Mouse (Mus musculus) heart, postnatal 14 days (tissue): Measurements from ENCODE around the gene Oat. TPM values are rescaled to one million over a fixed set of nuclear protein-coding genes. Genes with fewer than 3 reads are reported as not detected.
A peak's percentile ranks its signal among the peaks of the same experiment; 100 is the strongest.

Experiments
- DNase-seq, 2 experiments: peaks; one replicate each; pipeline ENCODE4 v3.0.0; 2021 to 2022
- intact Hi-C: fragments of 180-260 bp; cut with DNase I; formaldehyde crosslinking; loops from one replicate; pipeline ENCODE4 v1.15.1; 2025
- total RNA-seq, 2 experiments: library from RNA; stranded (reverse); gene quantifications; 2 replicates each; pipeline ENCODE4 v1.2.3; 2021

Oat gene
- total RNA-seq, 2 experiments from 2014 or later, result 120 to 122 TPM

DNA sequence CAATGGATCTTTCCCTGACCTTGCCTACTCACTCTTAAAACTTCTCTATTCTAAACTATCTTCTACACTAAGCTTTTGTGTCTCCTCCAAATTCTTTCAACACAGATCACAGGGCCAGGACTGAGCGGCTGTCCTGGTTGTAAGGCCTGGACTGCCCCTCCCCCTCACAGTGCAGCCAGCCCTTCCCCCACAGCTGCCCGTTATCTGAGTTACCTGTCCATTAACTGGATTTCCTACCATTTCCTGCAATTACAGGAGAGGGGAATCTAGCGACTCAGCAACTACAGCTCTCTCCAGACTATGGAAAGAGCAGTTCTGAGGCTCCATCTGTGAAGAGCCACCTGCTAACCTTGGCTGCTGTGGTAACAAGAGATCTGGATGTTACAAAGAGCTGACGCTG lies 20.3 kb downstream of the Oat start:
- DNase-seq, result no peak
- intact Hi-C loops, result loop anchor here (10.0 kb wide), 1 partner anchor 1011 kb away; the partner anchor contains the start of genes Hmx2 and Hmx3

DNA sequence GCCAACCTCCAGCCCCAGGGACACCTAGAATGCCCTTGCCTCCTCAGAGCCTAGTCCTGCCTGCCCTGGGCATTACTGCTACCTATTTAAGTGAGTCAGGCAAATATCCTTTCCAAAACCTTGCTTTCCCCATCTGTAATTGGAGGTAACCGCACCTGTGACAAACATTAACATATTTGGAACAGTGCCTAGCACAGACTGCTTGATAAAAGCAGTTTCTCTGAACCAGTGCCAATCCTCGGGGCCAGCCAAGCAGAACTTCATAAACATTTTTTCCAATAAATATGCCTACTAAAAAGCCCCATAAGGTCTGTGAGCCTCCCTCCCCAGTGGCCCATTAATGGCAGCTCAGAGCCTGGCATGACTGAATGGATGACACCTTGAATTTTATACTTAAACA lies 22.1 kb downstream of the Oat start:
- intact Hi-C loops, result loop anchor here (10.0 kb wide), 1 partner anchor 1009 kb away; the partner anchor contains the start of genes Hmx2 and Hmx3
- no peak for DNase-seq

DNA sequence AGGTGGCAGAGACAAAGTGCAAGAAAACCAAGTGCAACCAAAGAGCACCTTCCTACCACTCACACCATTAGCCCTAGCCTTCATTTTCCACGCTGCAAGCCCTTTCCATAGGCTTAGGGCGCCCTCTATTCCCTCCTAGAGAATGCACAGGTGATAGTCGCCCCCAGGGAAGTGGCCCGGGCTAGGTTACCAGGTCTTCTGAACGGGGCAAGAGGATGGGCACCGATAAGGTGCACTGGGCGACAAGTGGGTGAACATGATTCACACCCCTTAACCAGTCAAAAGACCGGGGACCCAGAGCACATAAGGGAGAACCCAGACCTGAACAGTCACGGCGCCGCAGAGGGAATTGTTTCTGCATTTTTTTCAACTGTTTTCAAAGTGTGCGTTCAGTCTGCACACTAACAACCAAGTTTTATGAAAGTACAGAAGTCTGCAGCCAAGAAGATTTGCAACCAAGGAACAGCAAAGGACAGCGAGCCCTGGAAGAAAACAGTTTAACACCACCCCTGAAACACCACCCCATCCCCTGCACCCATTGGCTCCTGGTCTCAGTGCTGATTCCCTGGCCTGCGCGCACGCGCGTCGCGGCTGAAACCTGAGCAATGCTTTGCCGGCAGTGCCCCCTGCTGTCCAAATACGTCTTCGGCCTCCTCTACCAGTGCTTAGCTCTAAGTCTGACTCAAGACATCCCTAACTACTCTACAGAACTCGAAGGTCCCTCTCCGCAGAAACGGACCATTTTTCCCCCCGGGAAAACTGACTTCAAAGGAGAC lies 24.7 kb downstream of the Oat start:
- intact Hi-C loops, result loop anchor here (1.0 to 10.0 kb wide), 5 partner anchors 77 to 1007 kb away; partner anchors contain the start of genes Chst15, Hmx2 and Hmx3
- DNase-seq, result peak; percentile 97

DNA sequence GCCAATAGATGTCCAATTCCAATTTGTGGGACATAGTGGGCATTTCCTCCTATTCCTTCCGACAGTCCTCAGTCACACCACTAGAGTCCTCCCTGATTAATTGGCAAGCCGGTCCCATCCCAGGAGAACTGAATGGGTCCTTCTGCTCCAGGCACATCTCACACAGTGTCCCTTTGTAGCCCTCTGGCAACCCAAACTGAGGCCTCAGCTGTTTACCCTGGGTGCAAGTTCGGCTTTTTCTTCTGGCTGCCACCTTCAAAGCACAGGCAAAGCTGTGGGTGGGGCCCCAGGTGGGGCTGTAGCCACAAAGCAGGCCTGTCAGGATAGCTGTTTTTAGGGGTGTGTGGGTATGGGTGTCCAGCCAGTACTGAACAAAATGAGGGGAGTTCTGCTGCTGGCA lies 29.1 kb downstream of the Oat start:
- intact Hi-C loops, result no loop called here
- DNase-seq, result no peak

DNA sequence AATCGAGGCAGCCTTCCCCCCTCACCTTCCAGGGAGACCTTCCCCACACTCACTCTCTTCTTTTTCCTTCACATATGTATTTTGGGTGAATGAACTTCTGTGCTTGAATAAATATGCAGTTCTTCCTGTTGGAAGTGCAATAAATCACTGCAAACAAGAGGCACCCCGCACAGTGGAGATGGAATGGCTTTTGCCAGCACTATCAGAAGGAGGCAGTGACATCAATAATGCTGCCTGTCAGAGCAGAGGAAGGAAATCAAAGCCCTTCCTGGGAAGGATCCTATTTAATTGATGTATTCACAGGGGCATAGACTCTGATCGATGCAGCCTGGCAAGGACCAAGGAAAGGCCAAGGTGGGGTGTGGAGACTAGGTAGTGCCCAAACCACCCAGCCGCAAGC lies 33.8 kb downstream of the Oat start:
- intact Hi-C loops, result no loop called here
- DNase-seq, result no peak

DNA sequence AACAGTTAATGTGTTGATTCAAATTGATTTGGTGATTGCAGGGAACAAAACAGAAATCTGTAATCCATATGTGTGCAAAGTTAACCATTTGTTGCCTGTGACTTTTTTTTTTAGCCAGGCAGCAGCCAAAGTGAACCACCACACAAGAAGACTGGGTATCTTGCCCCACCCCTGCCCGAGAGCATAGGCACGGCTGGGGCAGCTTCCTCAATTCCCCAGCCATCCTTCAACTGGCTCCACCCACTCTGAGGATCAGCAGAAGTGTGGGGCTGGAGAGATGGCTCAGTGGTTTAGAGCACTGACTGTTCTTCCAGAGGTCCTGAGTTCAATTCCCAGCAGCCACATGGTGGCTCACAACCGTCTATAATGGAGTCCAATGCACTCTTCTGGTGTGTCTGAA lies 34.6 kb downstream of the Oat start:
- no peak for DNase-seq
- intact Hi-C loops, result no loop called here

DNA sequence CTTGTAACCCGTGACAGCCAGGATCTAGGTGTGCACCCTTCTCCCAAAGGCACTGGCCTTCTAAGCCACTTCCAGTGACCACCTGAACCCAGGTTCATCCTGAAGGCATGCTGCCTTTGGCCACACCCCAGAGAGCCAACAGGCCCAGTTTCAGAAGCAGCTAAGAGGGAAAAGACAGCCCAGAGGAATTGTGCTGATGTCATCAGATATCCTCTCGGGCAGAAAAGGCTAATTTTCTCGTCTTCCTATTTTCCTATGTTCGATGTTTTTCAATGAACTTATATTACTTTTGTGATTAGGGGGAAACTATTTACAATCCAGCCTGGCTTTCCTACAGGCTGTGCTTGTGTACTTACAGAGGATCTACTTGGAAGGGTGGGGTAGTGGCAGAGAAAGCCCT lies 35.6 kb downstream of the Oat start:
- intact Hi-C loops, result no loop called here
- no peak for DNase-seq

DNA sequence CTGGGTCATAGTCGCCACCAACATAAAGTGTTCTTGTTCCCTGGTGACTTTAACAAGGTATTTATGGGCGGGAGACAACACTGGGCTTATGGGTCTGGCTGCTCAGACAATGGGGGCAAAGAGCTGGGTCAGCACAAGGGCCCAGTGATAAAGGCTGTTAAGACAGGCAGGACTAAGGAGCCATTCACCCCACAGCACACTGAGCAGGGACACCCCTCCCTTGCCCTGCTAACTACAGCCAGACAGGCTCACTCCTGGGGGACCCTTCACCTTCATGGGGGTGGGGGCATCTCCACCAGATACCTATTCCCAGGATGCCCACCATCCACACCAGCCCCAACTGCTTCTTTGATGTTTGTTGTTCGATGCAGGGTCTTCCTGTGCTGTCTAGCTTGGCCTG lies 47.0 kb downstream of the Oat start:
- DNase-seq, result no peak
- intact Hi-C loops, result no loop called here

DNA sequence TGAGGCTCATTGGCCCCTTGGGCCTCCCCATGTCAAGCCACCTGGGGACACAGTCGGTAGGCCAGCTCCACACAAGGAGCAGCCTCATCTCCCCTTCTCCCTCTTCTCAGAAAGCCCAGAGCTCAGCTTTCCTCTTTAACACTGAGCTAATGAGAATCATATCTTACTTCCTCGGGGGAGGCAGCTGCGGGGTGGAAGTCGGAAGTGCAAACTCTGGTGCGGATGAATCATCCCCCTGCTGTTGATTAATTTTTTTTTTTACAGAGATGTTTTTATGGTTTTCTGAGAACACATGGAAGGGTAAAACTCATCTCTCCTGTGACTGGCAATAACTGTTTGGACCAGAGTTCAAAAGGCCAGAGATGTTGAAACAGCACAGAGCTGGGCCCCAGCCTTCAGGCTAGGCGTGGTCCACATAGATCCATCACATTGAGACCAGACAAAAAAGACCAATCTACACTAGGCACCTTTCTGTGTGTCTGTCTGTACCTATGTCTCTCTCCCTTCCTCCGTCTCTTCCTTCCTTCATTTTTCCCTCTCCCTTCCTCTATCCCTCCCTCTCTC lies 62.7 kb downstream of the Oat start:
- intact Hi-C loops, result no loop called here
- no peak for DNase-seq

DNA sequence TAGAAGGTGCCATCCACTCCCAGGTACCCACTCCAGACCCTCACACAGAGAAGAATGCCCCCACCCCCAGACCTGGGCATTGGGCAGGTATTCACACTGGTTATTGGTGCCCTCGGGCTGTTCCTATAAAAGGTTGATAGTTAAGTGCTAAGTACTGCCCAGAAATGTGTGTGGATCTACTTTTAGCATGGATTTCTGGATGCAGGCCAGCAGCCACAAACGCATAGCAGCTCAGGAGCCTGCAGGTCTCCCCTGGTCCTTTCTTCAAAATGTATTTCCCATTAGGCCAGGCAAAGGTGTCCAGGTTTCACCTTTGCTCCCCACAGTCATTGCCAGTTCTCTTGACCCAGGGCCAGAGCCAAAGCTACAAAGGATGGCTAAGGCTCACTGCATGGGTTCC lies 67.1 kb downstream of the Oat start:
- DNase-seq, result peak; percentile 17 to 43
- intact Hi-C loops, result no loop called here

Other genes starting within 250 kb of the Oat start
- not detected for gene Nkx1-2, start 23.2 kb upstream of the Oat start, total RNA-seq
- 10 to 100 TPM; 12.9 to 13.6 TPM for gene Lhpp, start 34.2 kb upstream of the Oat start, total RNA-seq
- 10 to 100 TPM; 29.2 to 34.1 TPM for gene Fam53b, start 237.5 kb upstream of the Oat start, total RNA-seq